Mouse (Mus musculus): ENCODE measurements around the gene Smdt1. TPM values are rescaled to one million over a fixed set of nuclear protein-coding genes. Genes with fewer than 3 reads are reported as not detected.
A peak's percentile ranks its signal among the peaks of the same experiment; 100 is the strongest.

Gene Smdt1
- total and polyA plus RNA-seq, 3 experiments = 111 to 159 TPM; not detected in 1

DNA sequence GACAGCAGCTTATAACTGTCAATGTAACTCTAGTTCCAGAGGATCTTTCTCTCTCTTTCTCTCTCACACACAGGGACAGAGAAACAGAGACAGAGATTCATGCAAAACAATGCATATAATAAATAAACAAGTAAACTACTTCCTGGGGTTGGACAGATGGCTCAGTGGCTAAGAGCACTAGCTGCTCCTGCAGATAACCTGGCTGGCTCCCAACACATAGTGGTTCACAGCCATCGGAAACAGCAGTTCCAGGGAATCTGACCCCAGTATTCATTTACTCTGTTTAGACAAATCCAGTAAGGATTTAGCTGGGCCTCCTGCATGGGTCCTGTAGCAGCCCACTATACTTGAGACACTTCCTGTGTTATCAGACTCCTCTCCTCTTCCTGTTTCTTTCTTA is 19.1 kb upstream of the Smdt1 start:
- Histone ChIP-seq H3K9me3 (replicated peaks; ENCODE audit: insufficient read depth, low read length) (no peaks in the 10 kb centered on the region), H3K9ac (ENCODE audit: control insufficient read depth, low read depth, low read length, poor library complexity, severe bottlenecking) (no peak overlapping the region), H3K27me3 (ENCODE audit: control insufficient read depth in 1 of 2, insufficient read depth in 2 of 2, low read length in 2 of 2) (0 out of 4 replicates have a peak, but pooled peaks cover 0 to 2% of the 10 kb centered on the region in 2 experiments), H3K4me3 (ENCODE audit: control insufficient read depth in 1 of 2, insufficient read depth in 1 of 2, low read depth in 2 of 2, low read length in 2 of 2) (no peak overlapping the region), H3K27ac (ENCODE audit: control insufficient read depth, low read depth, low read length) (no peak overlapping the region), H3K4me1 (ENCODE audit: control insufficient read depth in 1 of 2, insufficient read depth in 2 of 2, low read length in 2 of 2) (peaks cover 0 to 4% of the 10 kb centered on the region in 2 experiments; a peak in 1 of 4 replicates), H3K36me3 (ENCODE audit: control insufficient read depth in 1 of 2, insufficient read depth in 2 of 2, low read length in 2 of 2) (peaks cover 0 to 3% of the 10 kb centered on the region in 2 experiments; a peak in 2 of 4 replicates), H3K79me2 (ENCODE audit: control insufficient read depth, insufficient read depth, low read length, poor library complexity) (no peaks in the 10 kb centered on the region)
- DNase-seq (ENCODE audit: low read depth, low spot score) = peak; percentile 40
- TF ChIP-seq ELF1 (IDR thresholded peaks at IDR 0.05; ENCODE audit: low read depth, low read length) = 0 out of 2 replicates have a peak, but pooled peaks have one; percentile 26
- TF ChIP-seq EP300 (IDR thresholded peaks at IDR 0.05; ENCODE audit: low read depth in 1 of 2, low read length in 2 of 2) = peak in 1 of 2 experiments; percentile 50; a peak in 1 of 4 replicates
- TF ChIP-seq CTCF (IDR thresholded peaks at IDR 0.05 in 2 of 3, conservative IDR thresholded peaks at IDR 0.05 in 1 of 3; ENCODE audit: control insufficient read depth in 1 of 3, insufficient read depth in 1 of 3, low read depth in 2 of 3, low read length in 3 of 3, poor library complexity in 1 of 3, severe bottlenecking in 1 of 3) = no peak

DNA sequence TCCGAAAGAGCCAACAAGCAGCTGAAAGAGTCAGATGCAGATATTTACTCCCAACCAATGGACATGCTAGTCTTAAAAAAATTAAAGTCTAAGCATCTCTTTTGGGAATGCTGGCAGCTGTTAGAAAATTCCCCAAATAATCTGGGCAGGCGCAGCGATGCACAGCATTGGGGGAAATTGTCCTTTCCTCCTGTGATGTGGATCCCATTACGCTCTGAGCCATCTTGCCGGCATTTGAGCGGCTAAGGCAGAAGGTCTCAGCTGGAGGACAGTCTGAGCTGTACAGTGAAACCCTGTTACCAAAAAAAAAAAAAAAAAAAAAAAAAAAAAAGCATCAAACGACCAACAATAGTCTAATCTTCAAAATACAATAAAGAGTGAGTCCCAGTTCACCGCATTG is 16.6 kb upstream of the Smdt1 start:
- DNase-seq (ENCODE audit: low read depth, low spot score) = no peak
- no peak for TF ChIP-seq MAFK (IDR thresholded peaks at IDR 0.05; ENCODE audit: borderline replicate concordance, low read depth, low read length)
- no peaks in the 10 kb centered on the region for H3K27me3 ChIP-seq (ENCODE audit: control insufficient read depth in 1 of 2, insufficient read depth in 2 of 2, low read length in 2 of 2)

DNA sequence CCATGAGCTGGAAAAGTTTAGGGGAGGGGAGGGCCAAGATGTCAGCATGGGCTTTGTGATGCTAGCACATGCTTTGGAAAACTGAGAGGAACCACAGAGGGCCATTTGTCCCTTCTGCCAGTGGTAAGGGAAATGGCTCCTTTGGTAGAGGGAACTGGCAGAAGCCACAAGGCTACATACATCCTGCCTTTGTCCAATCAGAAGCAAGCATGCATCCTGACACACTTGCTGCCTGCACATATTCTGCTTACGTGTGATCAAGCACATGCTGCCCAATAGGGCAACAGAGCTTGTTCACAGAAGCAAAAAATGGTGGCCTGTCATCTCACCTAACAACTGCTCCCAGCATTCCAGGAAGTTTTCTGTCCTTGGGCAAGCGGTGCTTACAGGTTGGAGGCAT is 13.4 kb upstream of the Smdt1 start:
- TF ChIP-seq GATA1 (IDR thresholded peaks at IDR 0.05; ENCODE audit: low read depth, low read length) = no peak
- TF ChIP-seq MAX (IDR thresholded peaks at IDR 0.05; ENCODE audit: low read length) = no peak
- no peak for TF ChIP-seq MAZ (IDR thresholded peaks at IDR 0.05; ENCODE audit: low read depth, low read length)
- no peak for TF ChIP-seq SMC3 (IDR thresholded peaks at IDR 0.05; ENCODE audit: low read depth, low read length)
- no peak for TF ChIP-seq POLR2AphosphoS5 (IDR thresholded peaks at IDR 0.05; ENCODE audit: borderline replicate concordance, low read depth, low read length)
- no peak for TF ChIP-seq MYB (IDR thresholded peaks at IDR 0.05; ENCODE audit: low read depth, low read length)
- no peak for TF ChIP-seq ZKSCAN1 (IDR thresholded peaks at IDR 0.05; ENCODE audit: low read depth, low read length)
- no peak for TF ChIP-seq MAFK (IDR thresholded peaks at IDR 0.05; ENCODE audit: borderline replicate concordance, low read depth, low read length)
- TF ChIP-seq USF1 (IDR thresholded peaks at IDR 0.05; ENCODE audit: low read depth, low read length) = no peak
- no peak for TF ChIP-seq HCFC1 (IDR thresholded peaks at IDR 0.05; ENCODE audit: low read depth, low read length)
- no peak for TF ChIP-seq MXI1 (IDR thresholded peaks at IDR 0.05; ENCODE audit: low read depth, low read length)
- no peak for TF ChIP-seq ETS1 (IDR thresholded peaks at IDR 0.05; ENCODE audit: low read depth, low read length)
- no peak for TF ChIP-seq TCF12 (IDR thresholded peaks at IDR 0.05; ENCODE audit: low read depth, low read length)
- no peak for TF ChIP-seq GABPA (IDR thresholded peaks at IDR 0.05; ENCODE audit: low read depth, low read length)
- TF ChIP-seq NELFE (IDR thresholded peaks at IDR 0.05; ENCODE audit: low read depth, low read length) = no peak
- TF ChIP-seq ELF1 (IDR thresholded peaks at IDR 0.05; ENCODE audit: low read depth, low read length) = no peak
- no peak for TF ChIP-seq CHD2 (IDR thresholded peaks at IDR 0.05; ENCODE audit: low read length)
- TF ChIP-seq POLR2A (IDR thresholded peaks at IDR 0.05; ENCODE audit: control insufficient read depth in 1 of 2, insufficient read depth in 1 of 2, low read depth in 1 of 2, low read length in 2 of 2, poor library complexity in 1 of 2) = no peak
- no peak for TF ChIP-seq ZC3H11A (IDR thresholded peaks at IDR 0.05; ENCODE audit: low read depth, low read length)
- no peak for TF ChIP-seq RAD21 (IDR thresholded peaks at IDR 0.05; ENCODE audit: low read depth, low read length)
- no peaks in the 10 kb centered on the region for H3K27me3 ChIP-seq (ENCODE audit: control insufficient read depth in 1 of 2, insufficient read depth in 2 of 2, low read length in 2 of 2)
- no peaks in the 10 kb centered on the region for H3K36me3 ChIP-seq (ENCODE audit: control insufficient read depth in 1 of 2, insufficient read depth in 2 of 2, low read length in 2 of 2)
- H3K79me2 ChIP-seq (ENCODE audit: control insufficient read depth, insufficient read depth, low read length, poor library complexity) = no peaks in the 10 kb centered on the region
- H3K27ac ChIP-seq (ENCODE audit: control insufficient read depth, low read depth, low read length) = no peak overlapping the region
- peak; percentile 18 for DNase-seq (ENCODE audit: low read depth, low spot score)
- H3K9me3 ChIP-seq (replicated peaks; ENCODE audit: insufficient read depth, low read length) = no peaks in the 10 kb centered on the region
- no peak overlapping the region for H3K4me3 ChIP-seq (ENCODE audit: control insufficient read depth in 1 of 2, insufficient read depth in 1 of 2, low read depth in 2 of 2, low read length in 2 of 2)
- H3K9ac ChIP-seq (ENCODE audit: control insufficient read depth, low read depth, low read length, poor library complexity, severe bottlenecking) = no peak overlapping the region
- H3K4me1 ChIP-seq (ENCODE audit: control insufficient read depth in 1 of 2, insufficient read depth in 2 of 2, low read length in 2 of 2) = no peaks in the 10 kb centered on the region

More for the DNA sequence above, 16.6 kb upstream of the Smdt1 start:
- no peak overlapping the region for H3K4me3 ChIP-seq (ENCODE audit: control insufficient read depth in 1 of 2, insufficient read depth in 1 of 2, low read depth in 2 of 2, low read length in 2 of 2)
- peaks cover 0 to 3% of the 10 kb centered on the region in 2 experiments; a peak in 2 of 4 replicates for H3K36me3 ChIP-seq (ENCODE audit: control insufficient read depth in 1 of 2, insufficient read depth in 2 of 2, low read length in 2 of 2)
- no peak overlapping the region for H3K27ac ChIP-seq (ENCODE audit: control insufficient read depth, low read depth, low read length)
- no peaks in the 10 kb centered on the region for H3K9me3 ChIP-seq (replicated peaks; ENCODE audit: insufficient read depth, low read length)
- H3K4me1 ChIP-seq (ENCODE audit: control insufficient read depth in 1 of 2, insufficient read depth in 2 of 2, low read length in 2 of 2) = peaks cover 0 to 4% of the 10 kb centered on the region in 2 experiments; a peak in 1 of 4 replicates
- H3K9ac ChIP-seq (ENCODE audit: control insufficient read depth, low read depth, low read length, poor library complexity, severe bottlenecking) = no peak overlapping the region
- no peaks in the 10 kb centered on the region for H3K79me2 ChIP-seq (ENCODE audit: control insufficient read depth, insufficient read depth, low read length, poor library complexity)
